Mouse (Mus musculus) liver, embryonic 13.5 days (tissue): Measurements from ENCODE around the gene St6galnac3. TPM values are rescaled to one million over a fixed set of nuclear protein-coding genes. Genes with fewer than 3 reads are reported as not detected.

Experiments
- ATAC-seq: fragments of 200-750 bp; cut with Nextera tagmentation; 2 replicates; pipeline ENCODE4 v1.8.0; 2017; ENCODE audit warnings: low read depth, mild to moderate bottlenecking, moderate number of reproducible peaks, moderate library complexity
- DNase-seq: peaks from one replicate; pipeline ENCODE4 v3.0.0; 2022
- H3K27ac ChIP-seq: fragments of 300-500 bp; sonication (generic); 2 replicates; pipeline ENCODE4 v1.5.1; 2015; ENCODE audit warnings: moderate library complexity, mild to moderate bottlenecking, inconsistent platforms
- H3K27me3 ChIP-seq: fragments of 300-500 bp; sonication (generic); 2 replicates; pipeline ENCODE4 v1.6.1; 2015; ENCODE audit warnings: mild to moderate bottlenecking, inconsistent platforms
- H3K36me3 ChIP-seq: fragments of 300-500 bp; sonication (generic); 2 replicates; pipeline ENCODE4 v1.6.1; 2015; ENCODE audit warnings: mild to moderate bottlenecking, inconsistent platforms
- H3K4me1 ChIP-seq: fragments of 300-500 bp; sonication (generic); replicated peaks from 2 replicates; pipeline ENCODE4 v1.6.1; 2015; ENCODE audit warnings: inconsistent platforms
- H3K4me2 ChIP-seq: fragments of 300-500 bp; sonication (generic); 2 replicates; pipeline ENCODE4 v1.6.1; 2015; ENCODE audit warnings: inconsistent platforms, mild to moderate bottlenecking, moderate library complexity
- H3K4me3 ChIP-seq: fragments of 300-500 bp; sonication (generic); replicated peaks from 2 replicates; pipeline ENCODE4 v1.5.1; 2015; ENCODE audit warnings: mild to moderate bottlenecking, inconsistent platforms
- H3K9ac ChIP-seq: fragments of 300-500 bp; sonication (generic); 2 replicates; pipeline ENCODE4 v1.6.1; 2015; ENCODE audit warnings: mild to moderate bottlenecking, inconsistent platforms
- H3K9me3 ChIP-seq: fragments of 300-500 bp; sonication (generic); replicated peaks from 2 replicates; pipeline ENCODE4 v1.6.1; 2016; ENCODE audit warnings: inconsistent platforms
- WGBS: fragments of 180-500 bp; shearing (Covaris S2); methylation state at CpG from one replicate; pipeline ENCODE4 v1.1.7; 2015; ENCODE audit not compliant: insufficient replicate concordance; 5-methylcytosine and 5-hydroxymethylcytosine counted together
- polyA plus RNA-seq: library from polyadenylated mRNA; unstranded; fragments of >200 nt; fragmentation: Nextera tagmentation; extraction: Ambion mirVana; gene quantifications from 2 replicates; pipeline ENCODE4 v1.2.1, GENCODE M21; 2015

St6galnac3 gene
- polyA plus RNA-seq, 1 experiment from 2014 or later = 8.3 TPM

DNA sequence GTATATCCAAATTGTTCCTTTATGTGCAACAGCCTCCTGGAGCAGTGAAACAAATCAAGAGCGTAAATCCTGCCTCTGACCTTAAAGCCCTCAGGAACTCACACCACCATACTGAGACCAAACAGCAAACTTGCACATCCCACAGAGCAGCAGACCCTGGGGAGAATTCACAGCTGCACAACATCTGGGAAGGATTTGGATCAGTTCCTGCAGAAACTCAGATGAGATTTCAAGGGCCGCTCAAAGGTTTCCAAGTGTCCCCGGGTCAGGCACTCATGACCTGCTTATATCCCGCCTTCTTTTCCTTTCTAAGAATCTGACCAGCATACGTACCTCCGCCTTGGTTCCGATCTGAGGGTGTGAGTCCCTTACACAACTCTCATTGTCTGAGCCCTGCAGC is 9.3 kb downstream of the St6galnac3 start:
- DNase-seq = no peak
- ATAC-seq = no peak
- Histone ChIP-seq H3K4me1 (peaks cover 65% of the 10 kb centered on the region), H3K9ac (no peak overlapping the region), H3K36me3 (0 out of 2 replicates have a peak, but pooled peaks cover 2% of the 10 kb centered on the region), H3K4me2 (no peak overlapping the region), H3K4me3 (no peak overlapping the region), H3K27me3 (no peaks in the 10 kb centered on the region), H3K9me3 (no peaks in the 10 kb centered on the region), H3K27ac (no peak overlapping the region)
- WGBS = 83% methylated on average over 7 of the region's 7 CpGs

- Histone ChIP-seq H3K36me3 (no peaks in the 10 kb centered on the region), H3K4me1 (peaks cover 28% of the 10 kb centered on the region), H3K9ac (no peak overlapping the region), H3K9me3 (no peaks in the 10 kb centered on the region), H3K4me3 (no peak overlapping the region), H3K27me3 (no peaks in the 10 kb centered on the region), H3K27ac (no peak overlapping the region), H3K4me2 (no peak overlapping the region)
- WGBS = 0% methylated on average over 1 of the region's 1 CpGs
- ATAC-seq (no peak), DNase-seq (no peak)
These were observed 14.4 kb downstream of the St6galnac3 start for GRCm38 (mm10) chr3:153710545-153710944.

- H3K4me3 ChIP-seq = no peak overlapping the region
- H3K4me1 ChIP-seq = peaks cover 27% of the 10 kb centered on the region
- 70% methylated on average over 6 of the region's 6 CpGs for WGBS
- H3K36me3 ChIP-seq = peaks cover 6% of the 10 kb centered on the region
- ATAC-seq = no peak
- H3K4me2 ChIP-seq = no peak overlapping the region
- DNase-seq = no peak
- no peaks in the 10 kb centered on the region for H3K27me3 ChIP-seq
- no peak overlapping the region for H3K9ac ChIP-seq
- no peak overlapping the region for H3K27ac ChIP-seq
- H3K9me3 ChIP-seq = no peaks in the 10 kb centered on the region
These were observed 17.3 kb downstream of the St6galnac3 start for GRCm38 (mm10) chr3:153707687-153708086.

DNA sequence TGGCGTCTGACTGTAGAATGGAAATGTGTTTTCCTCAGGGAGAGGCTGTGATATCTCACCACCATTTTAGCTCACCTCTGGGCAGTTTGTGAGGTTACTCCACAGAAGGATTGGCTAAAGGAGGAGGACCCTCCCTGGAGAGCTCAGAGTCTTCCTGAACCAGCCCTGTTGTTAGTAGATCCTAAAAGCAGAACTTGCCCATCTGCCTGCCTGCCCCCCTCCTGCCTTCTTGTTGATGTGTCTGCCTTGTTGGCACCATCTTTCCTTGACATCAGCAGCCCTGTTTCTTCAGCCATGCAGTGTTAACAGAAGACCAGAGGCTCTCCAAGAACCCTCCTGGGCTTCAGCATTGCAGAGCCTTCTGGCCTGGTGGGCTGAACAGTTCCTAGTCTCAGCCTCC is 18.1 kb downstream of the St6galnac3 start:
- ATAC-seq = no peak
- 73% methylated on average over 1 of the region's 1 CpGs for WGBS
- H3K4me3 ChIP-seq = no peak overlapping the region

GRCm38 (mm10) chr3:153701752-153702740 is 22.9 kb downstream of the St6galnac3 start:
- no peak for ATAC-seq
- H3K27ac ChIP-seq = peak overlapping the region; percentile 39

More for the DNA sequence above, 18.1 kb downstream of the St6galnac3 start:
- DNase-seq = no peak
- H3K4me1 ChIP-seq = peaks cover 29% of the 10 kb centered on the region
- H3K27me3 ChIP-seq = no peaks in the 10 kb centered on the region
- H3K9me3 ChIP-seq = no peaks in the 10 kb centered on the region
- H3K9ac ChIP-seq = no peak overlapping the region
- no peak overlapping the region; the same call in 1 of the 2 replicates for H3K27ac ChIP-seq
- no peak overlapping the region for H3K4me2 ChIP-seq
- H3K36me3 ChIP-seq = peaks cover 6% of the 10 kb centered on the region

GRCm38 (mm10) chr3:153701172-153701571 is 23.8 kb downstream of the St6galnac3 start:
- Histone ChIP-seq H3K27ac (peak overlapping the region; percentile 39; the same call in 1 of the 2 replicates), H3K9ac (peak overlapping the region; percentile 36; the same call in 1 of the 2 replicates), H3K4me1 (peaks cover 51% of the 10 kb centered on the region), H3K36me3 (peaks cover 6% of the 10 kb centered on the region), H3K27me3 (no peaks in the 10 kb centered on the region), H3K4me3 (no peak overlapping the region), H3K9me3 (no peaks in the 10 kb centered on the region), H3K4me2 (0 out of 2 replicates have a peak overlapping the region, but pooled peaks have one; percentile 14)
- WGBS = 37% methylated on average over 7 of the region's 7 CpGs
- no peak for DNase-seq
- ATAC-seq = peak; percentile 63

More at GRCm38 (mm10) chr3:153701752-153702740, 22.9 kb downstream of the St6galnac3 start:
- WGBS = 73% methylated on average over 15 of the region's 15 CpGs
- H3K4me1 ChIP-seq = peaks cover 44% of the 10 kb centered on the region
- H3K4me2 ChIP-seq = no peak overlapping the region
- peaks cover 6% of the 10 kb centered on the region for H3K36me3 ChIP-seq
- no peak overlapping the region for H3K4me3 ChIP-seq
- H3K9ac ChIP-seq = peak overlapping the region; percentile 29; the same call in 1 of the 2 replicates
- H3K9me3 ChIP-seq = no peaks in the 10 kb centered on the region
- DNase-seq = no peak
- H3K27me3 ChIP-seq = no peaks in the 10 kb centered on the region

DNA sequence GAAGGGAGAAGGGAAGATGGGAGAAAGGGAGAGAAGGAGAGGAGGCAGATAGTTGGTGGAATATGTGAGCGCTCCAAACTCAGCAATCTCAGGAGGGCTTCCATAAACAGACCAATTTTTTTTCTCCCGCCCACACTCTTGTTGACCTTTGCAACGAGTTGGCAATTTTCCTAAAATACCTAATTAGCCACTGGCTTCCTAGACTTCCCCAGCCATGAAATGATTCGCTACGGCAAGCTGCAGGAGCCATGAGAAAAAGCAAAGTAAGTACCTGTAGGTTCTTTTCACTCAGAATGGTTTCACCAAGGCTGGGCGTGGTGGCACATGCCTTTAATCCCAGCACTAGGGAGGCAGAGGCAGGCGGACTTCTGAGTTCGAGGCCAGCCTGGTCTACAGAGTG is 25.9 kb downstream of the St6galnac3 start:
- no peak overlapping the region for H3K9ac ChIP-seq
- WGBS = 83% methylated on average over 8 of the region's 8 CpGs
- H3K9me3 ChIP-seq = no peaks in the 10 kb centered on the region
- H3K27ac ChIP-seq = no peak overlapping the region
- H3K4me1 ChIP-seq = peaks cover 66% of the 10 kb centered on the region
- no peaks in the 10 kb centered on the region for H3K27me3 ChIP-seq
- no peak overlapping the region for H3K4me2 ChIP-seq
- 0 out of 2 replicates have a peak, but pooled peaks cover 2% of the 10 kb centered on the region for H3K36me3 ChIP-seq
- DNase-seq (no peak), ATAC-seq (no peak)
- H3K4me3 ChIP-seq = no peak overlapping the region

GRCm38 (mm10) chr3:153692978-153693377 is 32.0 kb downstream of the St6galnac3 start:
- Histone ChIP-seq H3K27me3 (no peaks in the 10 kb centered on the region), H3K4me3 (no peak overlapping the region), H3K4me2 (no peak overlapping the region), H3K9me3 (no peaks in the 10 kb centered on the region), H3K9ac (peak overlapping the region; percentile 31), H3K4me1 (peaks cover 82% of the 10 kb centered on the region), H3K27ac (peak overlapping the region; percentile 82), H3K36me3 (0 out of 2 replicates have a peak, but pooled peaks cover 2% of the 10 kb centered on the region)
- no peak for ATAC-seq
- 52% methylated on average over 7 of the region's 7 CpGs for WGBS
- DNase-seq = no peak

- DNase-seq (no peak), ATAC-seq (no peak)
- Histone ChIP-seq H3K27me3 (no peaks in the 10 kb centered on the region), H3K36me3 (0 out of 2 replicates have a peak, but pooled peaks cover 2% of the 10 kb centered on the region), H3K9ac (peak overlapping the region; percentile 31), H3K4me2 (0 out of 2 replicates have a peak overlapping the region, but pooled peaks have one; percentile 3), H3K4me3 (no peak overlapping the region), H3K4me1 (peaks cover 78% of the 10 kb centered on the region), H3K27ac (peak overlapping the region; percentile 82), H3K9me3 (no peaks in the 10 kb centered on the region)
- WGBS = 44% methylated on average over 11 of the region's 11 CpGs
These were observed 32.7 kb downstream of the St6galnac3 start for GRCm38 (mm10) chr3:153692206-153692813.

DNA sequence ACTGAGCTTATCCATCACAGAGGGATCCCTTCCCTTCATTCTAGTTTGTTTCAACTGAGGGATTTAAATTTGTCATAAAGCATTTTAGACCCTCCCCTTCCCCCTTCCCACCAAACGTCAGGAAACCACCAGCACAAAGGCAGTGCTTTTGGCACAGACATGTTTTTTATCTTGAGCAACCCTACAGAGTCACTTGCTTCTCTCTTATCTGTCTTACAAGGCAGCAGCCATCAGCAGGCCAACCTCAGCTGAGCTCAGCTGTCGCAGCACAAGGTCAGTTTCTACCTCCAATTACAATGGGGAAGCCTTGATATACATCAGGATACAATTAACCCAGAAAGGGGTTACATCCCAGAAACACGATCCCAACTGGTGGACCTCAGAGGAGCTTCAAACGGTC is 33.4 kb downstream of the St6galnac3 start:
- DNase-seq = peak; percentile 28
- Histone ChIP-seq H3K9ac (peak overlapping the region; percentile 31), H3K4me2 (peak overlapping the region; percentile 30), H3K27me3 (no peaks in the 10 kb centered on the region), H3K36me3 (0 out of 2 replicates have a peak, but pooled peaks cover 2% of the 10 kb centered on the region), H3K4me1 (peaks cover 77% of the 10 kb centered on the region), H3K9me3 (no peaks in the 10 kb centered on the region), H3K4me3 (no peak overlapping the region), H3K27ac (peak overlapping the region; percentile 82)
- peak; percentile 67 for ATAC-seq
- 9% methylated on average over 4 of the region's 4 CpGs for WGBS

DNA sequence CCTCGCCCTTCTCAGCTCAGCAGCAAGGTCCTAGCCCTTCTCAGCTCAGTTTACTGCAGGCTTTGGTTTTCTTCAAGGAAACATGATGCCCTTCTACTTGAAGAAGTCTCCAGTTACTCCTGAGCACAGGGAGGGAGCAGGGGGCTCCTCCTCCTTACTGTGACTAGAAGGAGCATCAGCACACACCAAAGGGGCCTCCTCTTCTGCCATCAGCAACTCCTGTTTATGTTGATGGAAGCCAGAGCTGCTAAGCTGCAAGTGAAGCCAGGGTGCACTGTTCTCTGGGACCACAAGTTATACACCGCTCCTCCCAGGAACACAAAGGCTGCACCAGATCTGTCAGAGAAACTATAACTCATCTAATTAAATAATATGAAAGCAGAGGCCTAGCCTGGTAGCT is 34.4 kb downstream of the St6galnac3 start:
- peak overlapping the region; percentile 75 for H3K4me2 ChIP-seq
- peak overlapping the region; percentile 74 for H3K9ac ChIP-seq
- H3K4me3 ChIP-seq = peak overlapping the region; percentile 39; the same call in 1 of the 2 replicates
- no peaks in the 10 kb centered on the region for H3K9me3 ChIP-seq
- 52% methylated on average over 2 of the region's 2 CpGs for WGBS
- H3K27ac ChIP-seq = peak overlapping the region; percentile 96
- 0 out of 2 replicates have a peak, but pooled peaks cover 2% of the 10 kb centered on the region for H3K36me3 ChIP-seq
- peak; percentile 6; the same call in 1 of the 2 replicates for ATAC-seq
- H3K4me1 ChIP-seq = peaks cover 76% of the 10 kb centered on the region
- no peak for DNase-seq
- no peaks in the 10 kb centered on the region for H3K27me3 ChIP-seq
